Mouse (Mus musculus) megakaryocyte, adult 5-6 weeks (primary cell): ENCODE measurements around the gene Pfkl. TPM values are rescaled to one million over a fixed set of nuclear protein-coding genes. Genes with fewer than 3 reads are reported as not detected.
A peak's percentile ranks its signal among the peaks of the same experiment; 100 is the strongest.
"Not testable (repeated sequence)": the region's sequence is repeated elsewhere in the genome, so short reads cannot be mapped to it uniquely, and the experiment has no call there.

Experiments
- ATAC-seq: 2 replicates; pipeline ENCODE4 v1.8.0; 2016; ENCODE audit warnings: mild to moderate bottlenecking, inconsistent platforms; ENCODE audit not compliant: poor library complexity, severe bottlenecking
- total RNA-seq, 2 experiments: library from RNA; stranded (forward) in 1 of 2; stranded (reverse) in 1 of 2; fragments of 153-499, 151-499 nt in 1 of 2; fragments of 221-1000, 200-1000 nt in 1 of 2; gene quantifications; 2 replicates each; pipeline versions ENCODE4 v1.2.3 to v1.2.4; 2015 to 2017

Gene Pfkl
- total RNA-seq (2015) (6.9 and 7.0 TPM in 2 replicates), total RNA-seq (2017) (13.6 and 16.9 TPM in 2 replicates)

GRCm38 (mm10) chr10:78009945-78010293, at the start of gene Pfkl:
Pfkl (minus strand) TSS chr10:78010083.
- no peak for ATAC-seq

- ATAC-seq: no peak
These were observed 47.2 kb upstream of the Pfkl start for GRCm38 (mm10) chr10:78057056-78057455.

- ATAC-seq: peak; percentile 95
These were observed 45.0 kb upstream of the Pfkl start for GRCm38 (mm10) chr10:78054633-78055565.

GRCm38 (mm10) chr10:78049519-78050035, 39.7 kb upstream of the Pfkl start:
- ATAC-seq: no peak

GRCm38 (mm10) chr10:78048061-78048730, 38.3 kb upstream of the Pfkl start:
- no peak for ATAC-seq

- ATAC-seq: no peak
These were observed 36.5 kb upstream of the Pfkl start for GRCm38 (mm10) chr10:78046388-78046787.

- no peak for ATAC-seq
These were observed 34.6 kb upstream of the Pfkl start for GRCm38 (mm10) chr10:78044531-78044930.

GRCm38 (mm10) chr10:78043406-78043836, 33.5 kb upstream of the Pfkl start, which contains the start of gene Aire:
Aire (minus strand) TSS chr10:78043610.
- peak; percentile 97 for ATAC-seq

GRCm38 (mm10) chr10:78042697-78043405, 33.0 kb upstream of the Pfkl start:
- ATAC-seq: no peak

- no peak for ATAC-seq
These were observed 32.2 kb upstream of the Pfkl start for GRCm38 (mm10) chr10:78042096-78042495.

- ATAC-seq: no peak
These were observed 31.8 kb upstream of the Pfkl start, which contains the start of gene Dnmt3l for GRCm38 (mm10) chr10:78041647-78042046. Dnmt3l (plus strand) TSS chr10:78041947.

GRCm38 (mm10) chr10:78037139-78037538, 27.3 kb upstream of the Pfkl start:
- ATAC-seq: no peak

GRCm38 (mm10) chr10:78031987-78032386, 22.1 kb upstream of the Pfkl start:
- ATAC-seq: peak; percentile 62

- ATAC-seq: no peak
These were observed 19.2 kb upstream of the Pfkl start for GRCm38 (mm10) chr10:78029080-78029479.

- ATAC-seq: peak; percentile 93
These were observed 18.2 kb upstream of the Pfkl start for GRCm38 (mm10) chr10:78028129-78028528.

- ATAC-seq: 0 out of 2 replicates have a peak, but pooled peaks have one; percentile 40
These were observed 15.6 kb upstream of the Pfkl start for GRCm38 (mm10) chr10:78025453-78025852.

GRCm38 (mm10) chr10:78019984-78020383, 10.1 kb upstream of the Pfkl start:
- not testable (repeated sequence) for ATAC-seq

- no peak for ATAC-seq
These were observed 9.4 kb upstream of the Pfkl start for GRCm38 (mm10) chr10:78019291-78019690.

GRCm38 (mm10) chr10:78018797-78019203, 8.9 kb upstream of the Pfkl start:
- peak; percentile 90 for ATAC-seq

- no peak for ATAC-seq
These were observed 6.5 kb upstream of the Pfkl start for GRCm38 (mm10) chr10:78016366-78016765.

- ATAC-seq: peak; percentile 69
These were observed 5.6 kb upstream of the Pfkl start for GRCm38 (mm10) chr10:78015489-78015888.
